Mouse (Mus musculus) forebrain, embryonic 13.5 days (tissue): ENCODE measurements at regions not wholly inside any gene's neighbourhood (a gene's known extent, or its start where the extent isn't known, plus 50 kb on each side); places are given as distances from the start of the nearest gene placed in this dataset.

Experiments
- ATAC-seq: fragments of 200-750 bp; cut with Nextera tagmentation; 2 replicates; pipeline ENCODE4 v1.8.0; 2017
- H3K27ac ChIP-seq: fragments of 300-500 bp; sonication (generic); 2 replicates; pipeline ENCODE4 v1.5.1; 2015; ENCODE audit warnings: inconsistent platforms, mild to moderate bottlenecking, moderate library complexity
- H3K27me3 ChIP-seq: fragments of 300-500 bp; sonication (generic); 2 replicates; pipeline ENCODE4 v1.6.1; 2015; ENCODE audit warnings: mild to moderate bottlenecking, inconsistent platforms
- H3K36me3 ChIP-seq: fragments of 300-500 bp; sonication (generic); 2 replicates; pipeline ENCODE4 v1.6.1; 2015; ENCODE audit warnings: mild to moderate bottlenecking, inconsistent platforms; ENCODE audit not compliant: poor library complexity, severe bottlenecking
- H3K4me1 ChIP-seq: fragments of 300-500 bp; sonication (generic); 2 replicates; pipeline ENCODE4 v1.6.1; 2015; ENCODE audit warnings: inconsistent platforms
- H3K4me2 ChIP-seq: fragments of 300-500 bp; sonication (generic); 2 replicates; pipeline ENCODE4 v1.6.1; 2015; ENCODE audit warnings: inconsistent platforms, mild to moderate bottlenecking, moderate library complexity
- H3K4me3 ChIP-seq: fragments of 300-500 bp; sonication (generic); 2 replicates; pipeline ENCODE4 v1.5.1; 2015; ENCODE audit warnings: mild to moderate bottlenecking, inconsistent platforms
- H3K9ac ChIP-seq: fragments of 300-500 bp; sonication (generic); 2 replicates; pipeline ENCODE4 v1.6.1; 2015; ENCODE audit warnings: mild to moderate bottlenecking, inconsistent platforms
- H3K9me3 ChIP-seq: fragments of 300-500 bp; sonication (generic); replicated peaks from 2 replicates; pipeline ENCODE4 v1.6.1; 2016; ENCODE audit warnings: inconsistent platforms
- WGBS: fragments of 180-500 bp; shearing (Covaris S2); methylation state at CpG from one replicate; pipeline ENCODE4 v1.1.7; 2015; 5-methylcytosine and 5-hydroxymethylcytosine counted together

DNA sequence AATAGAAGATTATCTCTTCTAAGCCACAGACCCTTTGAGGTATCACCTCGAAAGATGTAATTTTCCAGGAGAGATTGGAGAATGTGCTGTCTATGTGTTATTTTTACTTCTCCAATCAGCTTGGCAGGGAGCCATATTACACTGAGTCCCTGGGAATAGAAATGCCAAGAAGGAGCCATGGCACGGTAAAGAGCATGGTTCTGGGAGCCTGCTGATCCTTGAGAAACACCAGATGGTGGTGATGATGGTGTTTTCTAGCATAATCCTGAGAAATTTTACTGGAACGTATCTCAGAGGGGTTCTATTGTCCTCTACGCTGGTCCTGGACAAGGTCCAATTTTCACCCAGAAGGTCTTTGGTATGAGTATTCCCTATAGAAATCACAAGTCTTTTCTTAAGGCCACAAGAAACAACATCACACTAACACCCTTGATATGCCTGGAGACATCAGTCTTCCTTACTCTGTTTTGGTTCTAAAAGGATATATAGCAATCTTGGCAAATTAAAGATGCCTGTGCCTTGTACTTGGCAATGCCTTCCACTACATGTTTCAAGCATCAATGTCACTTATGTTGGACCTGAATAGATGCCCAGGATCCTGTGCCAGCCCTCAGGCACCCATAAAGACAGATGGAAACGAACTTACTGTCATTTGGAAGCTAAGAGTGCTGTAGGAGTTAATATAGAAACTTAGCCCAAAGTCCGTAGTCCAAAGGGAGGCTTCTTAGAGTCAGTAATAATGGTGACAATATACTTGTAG is 1449.8 kb upstream of the Lrrc6 start:
- Histone ChIP-seq H3K9me3 (no peaks in the 10 kb centered on the region), H3K27me3 (no peaks in the 10 kb centered on the region), H3K4me1 (no peaks in the 10 kb centered on the region), H3K4me2 (no peak overlapping the region), H3K4me3 (no peak overlapping the region), H3K27ac (peak overlapping the region; percentile 4; the same call in 1 of the 2 replicates), H3K36me3 (no peaks in the 10 kb centered on the region), H3K9ac (no peak overlapping the region)
- peak; percentile 77; the same call in 1 of the 2 replicates for ATAC-seq
- 68% methylated on average over 6 of the region's 6 CpGs for WGBS

DNA sequence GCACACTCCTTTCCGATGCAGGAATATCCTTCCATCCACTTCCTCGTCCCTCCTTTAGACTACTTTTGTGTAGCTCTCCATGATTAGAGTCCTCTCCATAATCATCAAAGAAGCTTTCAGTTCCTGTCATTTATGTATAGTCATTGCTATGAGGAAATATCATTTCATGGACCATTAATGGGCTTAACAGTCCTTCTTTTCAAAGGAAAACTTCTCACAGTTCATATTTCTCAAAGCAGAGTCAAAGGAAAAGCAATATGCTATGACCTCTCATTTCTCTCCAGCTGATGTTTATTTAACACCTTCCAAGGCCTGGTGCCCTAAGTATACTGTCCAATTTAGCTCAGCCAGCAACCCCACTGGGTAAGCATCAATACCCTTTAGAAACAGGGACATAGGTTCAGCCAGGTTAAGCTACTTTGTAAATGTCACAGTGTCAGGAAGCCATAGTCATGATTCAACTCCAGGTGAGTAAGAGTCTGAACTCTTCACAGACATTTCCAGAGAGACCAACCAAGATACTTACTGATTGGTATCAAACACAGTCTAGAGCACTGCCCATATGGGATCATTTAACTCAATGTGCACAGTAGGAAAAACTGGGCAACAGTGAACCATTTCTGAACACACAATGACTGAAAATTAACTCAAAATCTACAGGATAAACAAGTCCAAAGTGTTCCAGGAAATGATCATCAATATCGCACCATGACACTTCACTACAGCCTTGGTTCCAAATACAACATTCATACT is 1443.8 kb upstream of the Lrrc6 start:
- no peak overlapping the region for H3K4me3 ChIP-seq
- H3K4me1 ChIP-seq = no peaks in the 10 kb centered on the region
- no peak overlapping the region for H3K9ac ChIP-seq
- H3K27me3 ChIP-seq = no peaks in the 10 kb centered on the region
- H3K36me3 ChIP-seq = no peaks in the 10 kb centered on the region
- H3K27ac ChIP-seq = no peak overlapping the region
- no peaks in the 10 kb centered on the region for H3K9me3 ChIP-seq
- WGBS = 91% methylated on average over 3 of the region's 3 CpGs
- no peak overlapping the region for H3K4me2 ChIP-seq
- ATAC-seq = no peak

DNA sequence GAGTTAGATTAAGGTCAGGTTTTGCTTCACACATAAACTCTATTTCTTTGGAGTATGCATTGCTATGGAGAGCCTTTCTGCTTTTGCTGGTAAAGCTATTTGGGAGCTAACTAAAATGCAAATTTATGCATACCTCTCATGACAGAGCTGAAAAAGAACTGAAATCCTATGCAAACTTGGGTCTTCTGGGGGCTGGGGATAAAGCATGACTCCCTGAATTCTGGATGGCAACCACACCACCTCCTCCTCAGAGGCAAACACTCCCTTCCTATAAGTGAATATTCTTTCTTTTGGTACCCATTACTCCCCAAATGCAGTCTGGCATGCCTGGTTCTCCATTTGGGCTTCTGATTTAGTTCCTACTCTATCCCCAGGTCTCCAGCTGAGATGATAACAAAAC is 1442.3 kb upstream of the Lrrc6 start:
- Histone ChIP-seq H3K4me3 (no peak overlapping the region), H3K4me1 (no peaks in the 10 kb centered on the region), H3K36me3 (no peaks in the 10 kb centered on the region), H3K27me3 (no peaks in the 10 kb centered on the region), H3K4me2 (no peak overlapping the region), H3K27ac (no peak overlapping the region), H3K9me3 (no peaks in the 10 kb centered on the region), H3K9ac (no peak overlapping the region)
- ATAC-seq = no peak; the same call in 1 of the 2 replicates

DNA sequence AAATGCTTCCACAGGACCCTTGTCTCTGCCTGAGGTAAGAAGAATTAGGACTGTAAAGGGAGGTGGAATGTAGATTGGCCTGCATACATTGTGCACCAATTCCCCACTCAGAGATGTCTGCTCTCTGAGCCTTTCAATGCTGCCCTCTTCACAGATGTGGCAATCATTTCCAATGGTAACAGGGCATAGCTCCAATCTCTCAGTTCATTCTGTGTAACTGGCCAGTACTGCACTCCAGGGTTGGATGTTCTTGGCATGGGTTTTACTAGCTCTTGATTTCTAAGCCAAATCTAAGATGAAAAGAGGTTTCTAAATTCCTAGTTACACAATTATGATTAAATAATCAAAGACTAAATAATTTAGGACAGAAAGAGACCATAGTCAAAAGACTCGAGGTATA is 1439.8 kb upstream of the Lrrc6 start:
- no peaks in the 10 kb centered on the region for H3K4me1 ChIP-seq
- no peak overlapping the region for H3K27ac ChIP-seq
- no peak overlapping the region for H3K4me2 ChIP-seq
- no peak for ATAC-seq
- no peaks in the 10 kb centered on the region for H3K36me3 ChIP-seq
- H3K27me3 ChIP-seq = no peaks in the 10 kb centered on the region
- no peak overlapping the region for H3K4me3 ChIP-seq
- 89% methylated on average over 1 of the region's 1 CpGs for WGBS
- H3K9ac ChIP-seq = no peak overlapping the region
- no peaks in the 10 kb centered on the region for H3K9me3 ChIP-seq

DNA sequence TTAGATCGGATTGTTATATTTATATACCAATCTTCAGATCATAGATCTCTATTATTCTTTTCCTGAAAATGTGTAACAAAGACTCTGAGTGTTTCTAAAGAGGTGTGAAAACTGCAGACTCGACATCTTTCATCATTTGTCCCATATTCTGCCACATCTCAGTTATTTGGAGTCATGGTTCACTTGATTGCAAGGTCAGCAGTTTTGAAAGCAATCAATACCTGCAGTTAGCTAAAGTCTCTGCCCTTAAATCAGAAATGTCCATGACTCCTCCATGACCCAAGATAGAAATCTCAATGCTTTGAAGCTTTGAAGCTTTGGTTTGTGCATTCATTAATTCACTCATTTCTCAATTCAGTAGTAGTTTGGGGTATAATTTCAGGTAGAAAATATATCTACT is 1424.2 kb upstream of the Lrrc6 start:
- no peaks in the 10 kb centered on the region for H3K27me3 ChIP-seq

DNA sequence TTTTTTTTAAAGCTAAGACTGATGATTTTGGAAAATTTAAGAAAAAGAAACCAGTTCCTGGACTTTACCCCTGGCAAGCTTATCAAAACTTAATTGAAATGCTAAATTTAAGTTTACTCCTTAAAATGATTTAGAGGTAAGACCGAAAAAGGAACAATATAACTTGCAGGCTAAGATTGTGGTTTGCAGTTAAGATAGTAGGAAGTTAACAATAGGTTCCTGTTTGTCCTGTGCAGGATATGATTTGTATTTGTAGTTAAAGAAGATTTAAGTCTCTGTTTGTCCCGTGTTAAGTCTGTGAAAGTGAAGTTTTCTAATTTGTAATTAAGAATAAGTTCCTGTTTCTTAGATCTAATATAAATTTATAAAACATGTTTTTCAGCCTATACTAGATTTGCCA is 1406.3 kb upstream of the Lrrc6 start:
- 88% methylated on average over 2 of the region's 2 CpGs for WGBS

More for the DNA sequence above, 1424.2 kb upstream of the Lrrc6 start:
- Histone ChIP-seq H3K4me3 (no peak overlapping the region), H3K36me3 (no peaks in the 10 kb centered on the region), H3K27ac (no peak overlapping the region), H3K4me1 (no peaks in the 10 kb centered on the region), H3K4me2 (no peak overlapping the region), H3K9me3 (no peaks in the 10 kb centered on the region), H3K9ac (no peak overlapping the region)
- no peak for ATAC-seq
- 78% methylated on average over 2 of the region's 2 CpGs for whole genome bisulfite sequencing

DNA sequence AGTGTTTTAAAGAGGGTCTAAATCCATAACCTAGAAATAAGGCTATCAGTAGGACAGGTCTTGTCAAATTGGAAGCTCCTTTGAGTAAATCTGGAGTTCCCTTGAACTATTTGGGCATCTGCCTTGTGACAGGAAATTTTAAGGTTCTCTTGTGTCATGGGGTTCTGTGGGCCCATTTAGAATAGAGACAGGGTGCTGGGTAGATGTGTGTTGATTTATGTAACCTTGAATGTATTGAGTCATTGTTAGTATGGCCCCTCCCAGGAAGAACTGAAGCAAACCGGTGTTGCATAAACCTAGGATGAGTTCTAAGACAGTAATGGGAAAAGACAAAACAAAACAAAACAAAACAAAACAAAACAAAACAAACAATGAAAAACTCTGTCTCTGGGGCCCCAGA is 1404.6 kb upstream of the Lrrc6 start:
- Histone ChIP-seq H3K36me3 (no peaks in the 10 kb centered on the region), H3K4me3 (no peak overlapping the region), H3K27ac (no peak overlapping the region), H3K4me2 (no peak overlapping the region), H3K27me3 (no peaks in the 10 kb centered on the region), H3K4me1 (no peaks in the 10 kb centered on the region), H3K9ac (no peak overlapping the region), H3K9me3 (no peaks in the 10 kb centered on the region)
- no peak for ATAC-seq
- 96% methylated on average over 1 of the region's 1 CpGs for WGBS

More for the DNA sequence above, 1406.3 kb upstream of the Lrrc6 start:
- Histone ChIP-seq H3K4me2 (no peak overlapping the region), H3K36me3 (no peaks in the 10 kb centered on the region), H3K4me3 (no peak overlapping the region), H3K9me3 (no peaks in the 10 kb centered on the region), H3K4me1 (no peaks in the 10 kb centered on the region), H3K27ac (no peak overlapping the region), H3K27me3 (no peaks in the 10 kb centered on the region), H3K9ac (no peak overlapping the region)
- ATAC-seq = no peak

DNA sequence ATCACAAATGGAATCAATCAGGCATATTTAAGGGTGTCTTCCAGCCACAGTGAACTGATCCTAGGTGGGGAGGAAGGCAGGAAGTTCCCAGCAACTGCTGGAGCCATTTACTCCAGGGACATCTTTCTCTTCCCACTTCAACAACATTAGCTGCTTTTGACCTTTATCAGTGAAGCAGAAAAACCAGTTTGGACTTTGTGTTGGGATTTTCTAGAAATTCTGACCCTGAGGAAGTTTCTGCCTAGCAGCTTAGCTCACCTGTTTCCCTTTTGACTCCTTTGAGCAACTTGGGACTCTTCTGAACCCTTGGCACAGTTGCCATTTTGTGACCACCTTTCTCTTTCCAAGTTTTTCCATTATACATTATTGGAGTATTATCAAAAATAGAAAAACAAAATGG is 1403.9 kb upstream of the Lrrc6 start:
- H3K4me1 ChIP-seq = peaks cover 3% of the 10 kb centered on the region; the same call in 1 of the 2 replicates
- no peak for ATAC-seq
- no peak overlapping the region for H3K27ac ChIP-seq

DNA sequence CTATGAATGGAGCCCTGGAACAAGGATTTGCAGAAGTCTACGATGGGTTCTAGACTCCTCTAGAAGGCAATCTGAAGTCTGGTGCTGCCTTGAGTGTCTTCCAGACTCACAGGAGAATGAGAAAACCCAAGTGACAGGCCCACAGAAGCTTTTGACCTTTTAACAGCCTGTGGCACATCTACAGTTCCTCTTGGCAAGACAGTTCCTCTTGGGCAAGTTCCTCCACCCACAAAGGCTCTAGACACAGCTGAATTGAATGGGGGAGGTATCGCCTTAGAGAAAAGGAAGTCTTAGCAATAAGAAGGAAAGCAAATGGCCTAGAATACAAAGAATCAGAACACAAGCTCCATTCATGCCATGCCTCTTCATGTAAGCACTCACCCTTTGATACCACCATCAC is 1402.3 kb upstream of the Lrrc6 start:
- no peak for ATAC-seq
- H3K27ac ChIP-seq = no peak overlapping the region

More for the DNA sequence above, 1403.9 kb upstream of the Lrrc6 start:
- no peak overlapping the region for H3K4me3 ChIP-seq
- H3K27me3 ChIP-seq = no peaks in the 10 kb centered on the region
- no peak overlapping the region for H3K9ac ChIP-seq
- no peaks in the 10 kb centered on the region for H3K9me3 ChIP-seq
- no peaks in the 10 kb centered on the region for H3K36me3 ChIP-seq
- no peak overlapping the region for H3K4me2 ChIP-seq

DNA sequence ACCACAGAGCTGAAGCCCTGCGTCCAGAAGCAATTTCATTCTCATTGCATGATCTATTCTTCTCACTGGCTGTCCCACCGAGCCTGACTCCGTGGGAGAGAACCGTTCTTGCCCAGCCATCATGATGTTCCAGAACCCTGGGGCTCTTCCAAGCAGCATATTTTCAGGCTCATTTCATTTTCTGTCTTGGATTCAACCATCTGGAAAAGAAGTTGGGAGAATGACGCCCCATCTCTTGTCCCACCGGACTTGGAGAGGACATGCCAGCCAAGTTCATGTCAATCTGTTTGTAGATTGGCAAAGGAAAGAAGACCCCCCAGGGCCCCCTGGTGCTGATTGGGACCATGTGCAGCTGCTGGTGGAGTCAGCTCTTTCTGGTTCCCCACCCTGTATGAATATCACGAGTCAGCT is 1400.5 kb upstream of the Lrrc6 start:
- no peak for ATAC-seq

More for the DNA sequence above, 1402.3 kb upstream of the Lrrc6 start:
- Histone ChIP-seq H3K9ac (no peak overlapping the region), H3K9me3 (no peaks in the 10 kb centered on the region), H3K27me3 (no peaks in the 10 kb centered on the region), H3K4me2 (no peak overlapping the region), H3K4me3 (no peak overlapping the region), H3K36me3 (no peaks in the 10 kb centered on the region), H3K4me1 (peaks cover 12% of the 10 kb centered on the region; the same call in 1 of the 2 replicates)
- 97% methylated on average over 2 of the region's 2 CpGs for WGBS

DNA sequence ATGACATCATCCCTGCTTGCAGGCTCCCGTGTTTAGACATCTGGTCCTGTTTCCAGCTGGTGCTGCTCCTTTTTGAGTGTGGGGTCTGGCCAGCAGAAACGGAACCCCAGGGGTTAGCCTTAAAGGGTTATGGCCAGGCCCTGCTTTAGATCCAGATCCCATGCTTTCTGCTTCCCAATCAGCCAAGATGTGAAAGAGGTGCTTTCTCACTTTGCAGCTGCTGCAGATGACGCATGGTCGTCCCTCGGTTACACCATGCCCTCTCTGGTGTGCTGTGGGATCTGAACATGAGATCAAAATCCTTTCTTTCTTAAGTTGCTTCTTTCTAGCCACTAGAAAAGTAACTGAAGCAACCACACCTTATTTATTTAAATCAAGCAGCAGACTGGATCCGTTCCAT is 1399.1 kb upstream of the Lrrc6 start:
- no peak for ATAC-seq
- Histone ChIP-seq H3K4me3 (no peak overlapping the region), H3K9me3 (no peaks in the 10 kb centered on the region), H3K4me1 (peaks cover 12% of the 10 kb centered on the region; the same call in 1 of the 2 replicates), H3K9ac (no peak overlapping the region), H3K36me3 (no peaks in the 10 kb centered on the region), H3K27me3 (no peaks in the 10 kb centered on the region), H3K27ac (no peak overlapping the region), H3K4me2 (no peak overlapping the region)
- 88% methylated on average over 6 of the region's 6 CpGs for WGBS

More for the DNA sequence above, 1400.5 kb upstream of the Lrrc6 start:
- whole genome bisulfite sequencing = 75% methylated on average over 7 of the region's 7 CpGs
- Histone ChIP-seq H3K9ac (no peak overlapping the region), H3K4me3 (no peak overlapping the region), H3K9me3 (no peaks in the 10 kb centered on the region), H3K4me1 (peaks cover 12% of the 10 kb centered on the region; the same call in 1 of the 2 replicates), H3K27ac (no peak overlapping the region), H3K27me3 (no peaks in the 10 kb centered on the region), H3K36me3 (no peaks in the 10 kb centered on the region), H3K4me2 (no peak overlapping the region)

DNA sequence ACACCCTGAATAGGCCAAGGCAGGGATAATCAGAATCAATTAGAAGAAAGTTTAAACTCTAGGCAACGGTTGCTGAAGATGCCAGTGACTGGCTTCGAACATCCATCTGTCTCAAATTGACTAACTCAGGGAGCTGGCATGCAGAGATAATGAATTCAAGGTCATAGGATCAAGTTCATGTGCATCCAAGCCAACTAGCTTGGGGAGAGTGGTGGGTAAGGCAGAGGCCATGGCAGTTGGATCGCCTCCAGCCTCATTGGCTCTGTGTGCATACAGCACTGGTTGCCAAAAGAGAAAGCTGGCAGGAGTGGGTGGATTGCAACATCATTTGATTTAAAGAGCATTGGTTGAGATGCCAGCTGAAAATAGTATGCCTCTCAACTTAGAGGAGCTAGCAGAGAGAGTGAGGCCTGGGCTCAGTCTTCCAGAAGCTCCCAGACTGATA is 1398.3 kb upstream of the Lrrc6 start:
- Histone ChIP-seq H3K9me3 (no peaks in the 10 kb centered on the region), H3K4me2 (no peak overlapping the region), H3K36me3 (no peaks in the 10 kb centered on the region), H3K9ac (no peak overlapping the region), H3K4me3 (no peak overlapping the region), H3K27ac (no peak overlapping the region), H3K27me3 (no peaks in the 10 kb centered on the region), H3K4me1 (peaks cover 12% of the 10 kb centered on the region; the same call in 1 of the 2 replicates)
- peak; percentile 92 for ATAC-seq
- 70% methylated on average over 3 of the region's 3 CpGs for WGBS
